Mouse (Mus musculus): Measurements from ENCODE around the gene Tex21. TPM values are rescaled to one million over a fixed set of nuclear protein-coding genes. Genes with fewer than 3 reads are reported as not detected.

Gene Tex21
- total RNA-seq, 4 experiments from 2014 or later, result not detected

Other genes with a start within 250 kb of the Tex21 start
- under 1 TPM in 3 of 4 experiments, not detected in 1; 0.11 to 0.29 (median 0.27) TPM for gene Esr2, start 69.5 kb downstream of the Tex21 start, total RNA-seq (2022)
- 10 to 100 TPM; 29.3 to 37.6 (median 32.7) TPM for gene Mthfd1, start 8.6 kb upstream of the Tex21 start, total RNA-seq (2022)
- under 1 TPM; 0.24 to 0.51 (median 0.39) TPM for gene Akap5, start 78.1 kb upstream of the Tex21 start, total RNA-seq (2022)
- gene Zbtb25, start 122.9 kb upstream of the Tex21 start, total RNA-seq (2022), result 1 to 10 TPM; 6.7 to 8.9 (median 8.4) TPM
- gene Zbtb1, start 123.5 kb upstream of the Tex21 start, total RNA-seq (2022), result 1 to 10 TPM; 4.0 to 5.1 (median 4.3) TPM
- gene Hspa2, start 157.4 kb upstream of the Tex21 start, total RNA-seq (2022), result 1 to 10 TPM; 4.3 to 7.3 (median 4.8) TPM
- gene Ppp1r36, start 170.8 kb upstream of the Tex21 start, total RNA-seq (2022), result not detected